Mouse (Mus musculus) gastrocnemius, adult 2 months (tissue): Measurements from ENCODE around the gene Lrrk1. TPM values are rescaled to one million over a fixed set of nuclear protein-coding genes. Genes with fewer than 3 reads are reported as not detected.
"Not testable (repeated sequence)": the region's sequence is repeated elsewhere in the genome, so short reads cannot be mapped to it uniquely, and the experiment has no call there.

ENCODE experiments used
- DNase-seq: peaks from one replicate; pipeline ENCODE4 v3.0.0; 2022
- H3K27ac ChIP-seq: fragments of 200-600 bp; 2 replicates; pipeline ENCODE4 v1.8.1; 2022; ENCODE audit warnings: mild to moderate bottlenecking
- H3K4me3 ChIP-seq: fragments of 200-600 bp; 2 replicates; pipeline ENCODE4 v1.8.1; 2022; ENCODE audit warnings: mild to moderate bottlenecking, moderate library complexity
- CTCF ChIP-seq: fragments of 200-600 bp; IDR thresholded peaks from 2 replicates; pipeline ENCODE4 v1.8.1; 2022; ENCODE audit warnings: antibody characterized with exemption, mild to moderate bottlenecking, moderate library complexity
- intact Hi-C: fragments of 180-260 bp; cut with DNase I; formaldehyde crosslinking; loops from one replicate; pipeline ENCODE4 v1.15.1; 2025
- total RNA-seq, 2 experiments: library from RNA; stranded (reverse); gene quantifications; 2 replicates each; pipeline ENCODE4 v1.2.3; 2021

Lrrk1 gene
- total RNA-seq, 2 experiments from 2014 or later, result 3.0 to 6.4 TPM

DNA sequence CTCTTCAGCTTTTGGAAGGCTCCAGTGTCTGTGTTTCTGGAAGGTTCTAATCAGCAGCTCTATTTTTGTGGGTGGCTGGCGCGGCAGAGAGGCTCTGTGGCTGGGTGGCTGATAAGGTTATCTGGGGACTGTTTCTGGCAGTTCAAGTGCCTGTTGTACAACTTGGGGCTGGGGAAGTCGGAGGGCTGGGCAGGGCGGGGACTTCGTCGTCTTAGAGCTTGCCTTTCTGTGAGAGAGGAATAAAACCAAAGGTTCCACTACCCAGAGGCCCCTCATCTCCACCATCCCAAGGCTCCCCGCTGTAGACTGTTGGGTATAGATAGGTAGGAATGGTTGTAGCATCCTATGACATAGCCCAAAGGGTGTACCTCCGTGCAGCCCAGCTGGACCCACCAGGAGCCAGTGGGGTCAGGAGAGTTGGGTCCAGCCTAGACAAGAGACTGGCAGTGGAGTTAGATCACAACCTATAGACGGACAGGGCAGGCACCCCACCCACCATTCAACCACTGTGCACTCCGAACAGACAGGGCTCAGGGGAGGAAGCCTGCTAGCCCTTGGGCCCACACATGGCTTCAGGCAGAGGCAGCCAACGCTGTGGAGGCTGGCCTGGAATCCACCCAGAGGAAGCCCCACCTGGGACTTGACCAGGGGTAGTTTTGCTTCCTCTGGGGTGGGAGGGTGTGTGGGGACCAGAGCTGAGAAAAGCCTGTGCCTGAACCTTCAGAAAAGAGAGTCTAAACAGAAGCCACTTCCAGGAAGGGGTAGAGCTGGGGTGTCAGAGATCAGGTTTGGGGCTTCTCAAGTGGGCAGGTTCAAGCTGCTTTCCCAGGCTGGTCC lies 191.3 kb downstream of the Lrrk1 start:
- DNase-seq, result peak; percentile 45
- H3K4me3 ChIP-seq, result no peak overlapping the region
- no peak overlapping the region for H3K27ac ChIP-seq
- intact Hi-C loops, result no loop called here
- no peak for TF ChIP-seq CTCF

DNA sequence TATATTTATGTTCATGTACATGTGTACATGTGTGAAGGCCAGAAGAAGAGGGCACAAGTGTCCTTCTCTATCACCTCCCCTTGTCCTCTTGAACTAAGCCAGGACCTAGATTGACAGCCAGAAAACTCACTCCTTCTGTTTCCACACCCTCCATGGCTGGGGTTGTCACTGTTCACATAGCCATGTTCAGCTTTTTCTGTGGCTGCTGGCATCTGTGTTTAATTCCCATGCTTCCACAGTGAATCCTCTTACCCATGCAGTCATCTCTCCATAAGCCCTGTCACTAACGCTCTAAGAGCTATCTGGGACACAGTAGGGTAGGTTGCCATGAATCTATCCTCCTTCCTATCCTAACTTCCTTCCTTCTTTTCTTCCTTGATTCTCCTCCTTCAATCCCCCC lies 192.3 kb downstream of the Lrrk1 start:
- no peak for TF ChIP-seq CTCF
- H3K27ac ChIP-seq, result no peak overlapping the region
- DNase-seq, result no peak
- no peak overlapping the region for H3K4me3 ChIP-seq
- intact Hi-C loops, result no loop called here

DNA sequence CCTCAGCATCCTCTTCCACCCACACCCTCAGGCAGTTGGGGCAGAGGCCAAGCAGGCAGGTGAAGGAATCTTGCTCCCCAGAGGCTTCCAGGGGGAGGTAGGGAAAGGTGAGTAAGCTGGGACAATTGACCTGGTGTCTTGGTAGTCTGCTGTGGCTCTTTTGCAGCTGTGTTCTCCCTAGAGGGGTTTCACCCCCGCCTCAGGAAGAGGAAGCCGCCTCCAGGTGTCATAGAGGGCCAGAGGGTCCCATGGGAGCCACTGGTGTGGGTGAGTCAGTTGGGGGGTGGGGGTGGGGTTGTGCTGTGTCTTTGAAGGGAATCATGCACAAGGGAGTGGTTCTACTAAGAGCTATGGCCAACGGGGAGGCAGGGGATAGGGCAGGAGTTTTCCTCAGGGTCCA lies 193.6 kb downstream of the Lrrk1 start:
- no peak for TF ChIP-seq CTCF
- Histone ChIP-seq H3K4me3 (no peak overlapping the region), H3K27ac (no peak overlapping the region)
- intact Hi-C loops, result no loop called here
- DNase-seq, result no peak

DNA sequence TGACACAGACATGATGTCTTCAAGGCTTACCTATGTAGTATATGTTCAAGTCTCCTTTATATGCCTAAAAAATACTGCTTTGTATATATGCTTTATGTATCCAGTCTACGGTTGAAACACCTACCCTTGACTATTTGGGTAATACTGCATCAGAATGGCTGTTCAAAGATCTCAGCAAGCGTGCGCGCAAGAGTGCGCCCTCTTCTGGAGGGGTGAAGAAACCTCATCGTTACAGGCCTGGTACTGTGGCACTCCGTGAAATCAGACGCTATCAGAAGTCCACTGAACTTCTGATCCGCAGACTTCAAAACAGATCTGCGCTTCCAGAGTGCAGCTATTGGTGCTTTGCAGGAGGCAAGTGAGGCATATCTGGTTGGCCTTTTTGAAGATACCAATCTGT lies 197.8 kb downstream of the Lrrk1 start:
- DNase-seq, H3K4me3 ChIP-seq, intact Hi-C loops, H3K27ac ChIP-seq: not testable (repeated sequence)
- peak; percentile 37; the same call in 1 of the 2 replicates for TF ChIP-seq CTCF

DNA sequence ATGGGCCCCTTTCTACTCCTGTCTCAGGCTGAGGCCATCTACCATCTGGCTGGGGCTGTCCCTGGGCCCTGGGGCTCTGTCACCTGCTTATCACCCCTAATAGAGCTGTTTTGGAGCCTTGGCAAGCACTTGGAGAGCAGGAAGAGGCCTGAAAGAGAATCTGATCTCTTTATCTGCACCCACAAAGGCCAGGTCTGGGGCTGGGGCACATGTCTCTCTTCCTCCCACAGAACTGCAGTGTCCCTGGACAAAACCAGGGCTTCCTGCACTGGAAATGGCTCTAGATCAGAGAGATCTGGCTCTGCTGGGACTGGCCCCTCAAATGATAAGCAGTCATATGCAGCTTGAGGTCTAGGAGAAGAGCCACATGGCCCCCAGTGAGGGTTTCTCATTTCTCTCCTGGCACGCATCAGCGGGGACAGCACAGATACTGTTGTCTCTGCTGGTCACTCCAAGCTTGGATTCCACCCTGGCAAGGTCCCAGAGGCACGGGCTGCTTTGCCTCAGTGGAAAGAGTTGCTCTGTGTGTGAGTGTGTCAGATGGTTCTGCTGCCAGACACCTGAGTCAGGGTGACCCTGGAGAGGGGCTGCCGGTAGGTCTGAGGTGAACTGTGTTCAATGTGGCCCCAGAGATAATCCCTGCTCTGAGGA lies 200.4 kb downstream of the Lrrk1 start:
- intact Hi-C loops, result no loop called here
- Histone ChIP-seq H3K4me3 (no peak overlapping the region), H3K27ac (no peak overlapping the region)
- no peak for TF ChIP-seq CTCF
- peak; percentile 42 for DNase-seq

DNA sequence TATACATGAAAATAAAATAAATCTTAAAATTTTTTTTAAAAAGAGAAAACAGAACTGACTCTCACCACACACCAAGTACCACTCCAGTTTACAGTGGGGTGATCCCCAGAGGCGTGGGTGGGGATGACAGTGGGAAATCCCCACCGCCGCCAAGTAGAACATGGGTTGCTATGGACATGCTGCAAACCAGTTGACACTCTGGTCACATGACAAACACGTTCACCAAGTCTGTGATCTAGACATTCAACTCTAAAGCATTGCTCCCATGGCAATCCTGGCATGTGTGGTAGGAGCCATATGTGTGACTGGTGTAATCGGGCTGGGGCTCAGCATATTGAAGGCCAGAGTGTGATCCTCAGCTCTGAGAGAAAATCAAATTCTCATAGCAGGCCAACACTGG lies 202.8 kb downstream of the Lrrk1 start:
- Histone ChIP-seq H3K27ac (no peak overlapping the region), H3K4me3 (no peak overlapping the region)
- no peak for TF ChIP-seq CTCF
- intact Hi-C loops, result no loop called here
- DNase-seq, result no peak

DNA sequence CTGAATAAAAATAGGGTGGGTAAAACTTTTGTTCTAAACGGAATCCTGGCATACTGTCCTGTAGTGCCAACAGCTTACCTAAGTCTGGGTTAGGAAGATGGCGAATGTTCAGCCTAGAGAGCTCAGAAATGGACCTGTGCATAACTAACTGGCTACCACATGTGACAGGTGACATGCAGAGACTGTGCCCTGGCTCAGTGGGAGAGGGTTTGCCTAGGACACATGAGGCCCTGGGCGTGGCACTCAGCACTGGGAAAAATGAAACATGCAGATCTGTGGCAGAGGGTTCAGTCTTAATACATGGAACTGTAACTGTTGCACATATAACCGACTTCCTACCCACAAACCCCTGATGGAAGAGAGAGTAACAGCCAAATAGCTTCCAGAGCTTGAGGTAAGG lies 204.1 kb downstream of the Lrrk1 start:
- intact Hi-C loops, result loop anchor here (5.0 kb wide), 1 partner anchor 77 kb away; the partner anchor contains the start of gene Chsy1
- no peak overlapping the region for H3K4me3 ChIP-seq
- TF ChIP-seq CTCF, result no peak
- H3K27ac ChIP-seq, result no peak overlapping the region
- no peak for DNase-seq

DNA sequence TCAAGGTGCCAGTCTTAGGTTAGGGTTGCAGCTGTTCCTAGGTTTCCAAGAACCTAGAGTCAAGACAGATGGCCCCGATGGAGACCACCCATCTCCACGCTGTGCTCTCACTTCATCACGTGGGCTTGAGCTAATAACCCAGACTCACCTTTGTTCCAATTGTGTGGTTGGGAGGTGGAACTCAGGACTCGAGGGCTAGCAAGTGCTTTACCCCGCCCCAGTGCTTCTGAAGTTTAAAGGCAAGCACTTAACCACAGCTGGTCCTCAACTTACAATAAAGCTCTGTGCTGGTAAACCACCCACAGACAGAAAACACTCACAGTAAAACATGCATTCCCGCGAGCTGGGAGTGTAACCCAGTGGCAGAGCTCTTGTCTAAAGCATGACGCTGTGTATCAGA lies 204.7 kb downstream of the Lrrk1 start:
- Histone ChIP-seq H3K4me3 (no peak overlapping the region), H3K27ac (no peak overlapping the region)
- no peak for TF ChIP-seq CTCF
- intact Hi-C loops, result loop anchor here (5.0 kb wide), 1 partner anchor 76 kb away; the partner anchor contains the start of gene Chsy1
- no peak for DNase-seq

DNA sequence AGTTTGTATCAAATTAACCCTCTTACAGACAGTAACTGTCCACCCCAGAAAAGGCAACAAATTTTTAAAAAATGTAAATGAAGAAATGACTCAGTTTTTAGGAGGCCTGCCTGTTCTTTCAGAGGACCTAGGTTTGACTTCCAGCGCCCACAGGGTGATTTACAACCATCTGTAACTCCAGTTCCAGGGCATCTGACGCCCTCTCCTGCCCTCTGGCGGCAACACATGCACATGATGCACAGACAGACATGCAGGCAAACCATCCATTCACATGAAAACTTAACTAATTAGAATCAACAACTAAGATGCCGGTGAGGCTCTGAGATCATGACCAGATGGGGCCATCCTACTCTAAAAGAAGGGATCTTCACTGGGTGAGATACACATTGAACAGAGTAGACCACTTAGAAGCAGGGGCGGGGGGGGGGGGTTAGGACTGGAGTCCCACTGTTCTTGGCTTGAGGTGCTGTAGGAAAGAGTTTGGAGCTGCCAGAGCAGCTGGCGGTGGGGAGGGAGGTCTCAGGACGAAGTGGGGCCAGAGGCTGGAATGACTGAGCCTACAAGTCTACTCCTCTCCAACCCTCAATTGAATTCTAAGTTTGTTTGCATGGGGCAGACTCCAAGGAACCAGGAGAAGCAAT lies 206.0 kb downstream of the Lrrk1 start:
- TF ChIP-seq CTCF, result no peak
- no peak overlapping the region for H3K4me3 ChIP-seq
- DNase-seq, result no peak
- H3K27ac ChIP-seq, result no peak overlapping the region
- intact Hi-C loops, result loop anchor here (5.0 kb wide), 1 partner anchor 75 kb away; the partner anchor contains the start of gene Chsy1

DNA sequence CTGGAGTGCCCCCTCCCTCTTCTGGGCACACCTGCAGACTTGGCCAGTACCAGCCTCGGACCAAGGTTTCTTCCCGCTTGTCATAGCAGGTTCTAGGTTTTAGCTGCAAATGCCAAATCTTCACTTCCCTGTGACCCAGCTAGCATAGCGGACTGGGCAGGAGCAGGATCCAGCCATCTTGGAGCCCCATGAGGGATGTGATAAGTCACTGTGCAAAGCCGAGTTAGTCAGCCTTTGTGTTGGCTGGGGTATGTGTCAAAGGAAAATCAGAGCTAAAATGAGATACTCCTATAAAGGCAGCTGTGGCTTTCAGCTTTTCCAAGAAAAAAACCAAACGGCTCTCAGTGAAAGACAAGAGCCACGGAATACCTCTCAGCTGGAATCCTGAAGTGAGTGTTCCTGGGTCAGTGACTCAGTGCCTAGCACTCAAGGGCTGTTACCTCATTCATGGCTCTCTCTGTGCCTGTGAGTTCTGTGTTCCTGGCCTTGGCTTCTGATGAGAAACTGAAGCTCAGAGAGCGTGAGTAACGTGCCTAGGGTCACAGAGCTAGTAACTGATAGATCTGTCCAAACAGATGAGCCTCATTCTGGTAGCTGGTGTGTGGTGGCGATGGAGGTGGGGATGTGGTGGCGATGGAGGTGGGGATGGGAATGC lies 207.3 kb downstream of the Lrrk1 start:
- Histone ChIP-seq H3K4me3 (no peak overlapping the region), H3K27ac (no peak overlapping the region)
- intact Hi-C loops, result loop anchor here (5.0 kb wide), 1 partner anchor 74 kb away; the partner anchor contains the start of gene Chsy1
- no peak for TF ChIP-seq CTCF
- DNase-seq, result no peak

DNA sequence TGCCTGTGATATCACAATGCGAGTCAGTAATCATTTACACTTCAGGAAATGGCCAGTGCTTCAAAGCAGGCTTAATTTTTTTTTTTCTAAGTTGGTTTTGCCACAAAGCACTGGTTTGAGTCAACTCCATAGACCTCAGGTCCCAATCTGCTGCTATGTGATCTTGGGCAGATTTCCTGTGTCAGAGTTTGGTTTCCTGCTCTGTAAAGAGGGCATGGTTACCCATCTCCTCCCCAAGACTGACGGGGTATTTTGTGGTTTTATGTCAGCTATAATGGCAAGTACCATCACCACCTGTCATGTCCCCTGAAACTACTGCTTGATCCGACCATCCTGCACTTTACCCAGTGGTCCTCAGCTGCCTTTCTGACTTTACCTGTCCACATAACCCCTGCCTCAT lies 207.9 kb downstream of the Lrrk1 start:
- intact Hi-C loops, result loop anchor here (5.0 kb wide), 1 partner anchor 73 kb away; the partner anchor contains the start of gene Chsy1
- DNase-seq, result no peak
- H3K4me3 ChIP-seq, result no peak overlapping the region
- no peak overlapping the region for H3K27ac ChIP-seq
- no peak for TF ChIP-seq CTCF

DNA sequence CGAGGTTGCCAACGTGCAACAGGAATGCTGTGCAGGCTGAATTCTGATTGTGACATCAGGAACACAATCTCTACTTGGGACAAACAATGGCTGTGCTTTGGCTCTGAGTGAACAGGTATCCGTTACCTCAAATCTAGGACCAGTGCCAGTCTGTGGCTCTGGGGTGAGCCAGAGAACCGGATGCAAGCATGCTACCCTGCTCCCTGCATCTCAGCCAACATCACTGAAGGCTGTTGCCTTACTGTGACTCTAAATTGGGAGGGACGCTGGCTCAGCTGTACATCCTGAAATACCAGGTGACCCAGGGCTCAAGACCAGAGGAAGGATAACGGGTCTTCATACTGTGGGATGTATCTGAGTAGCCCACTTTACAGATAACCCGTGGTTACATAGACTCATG lies 208.4 kb downstream of the Lrrk1 start:
- intact Hi-C loops, result loop anchor here (5.0 kb wide), 1 partner anchor 72 kb away; the partner anchor contains the start of gene Chsy1
- Histone ChIP-seq H3K4me3 (no peak overlapping the region), H3K27ac (no peak overlapping the region)
- no peak for DNase-seq
- no peak for TF ChIP-seq CTCF
